Mouse (Mus musculus) lung, postnatal 10 days (tissue): ENCODE results near the gene Ang.

Experiments used
- DNase-seq: peaks from one replicate; pipeline ENCODE4 v3.0.0; 2021

Gene Ang

GRCm38 (mm10) chr14:51129624-51129975 lies 38.6 kb downstream of the Ang start:
- DNase-seq, result no peak

DNA sequence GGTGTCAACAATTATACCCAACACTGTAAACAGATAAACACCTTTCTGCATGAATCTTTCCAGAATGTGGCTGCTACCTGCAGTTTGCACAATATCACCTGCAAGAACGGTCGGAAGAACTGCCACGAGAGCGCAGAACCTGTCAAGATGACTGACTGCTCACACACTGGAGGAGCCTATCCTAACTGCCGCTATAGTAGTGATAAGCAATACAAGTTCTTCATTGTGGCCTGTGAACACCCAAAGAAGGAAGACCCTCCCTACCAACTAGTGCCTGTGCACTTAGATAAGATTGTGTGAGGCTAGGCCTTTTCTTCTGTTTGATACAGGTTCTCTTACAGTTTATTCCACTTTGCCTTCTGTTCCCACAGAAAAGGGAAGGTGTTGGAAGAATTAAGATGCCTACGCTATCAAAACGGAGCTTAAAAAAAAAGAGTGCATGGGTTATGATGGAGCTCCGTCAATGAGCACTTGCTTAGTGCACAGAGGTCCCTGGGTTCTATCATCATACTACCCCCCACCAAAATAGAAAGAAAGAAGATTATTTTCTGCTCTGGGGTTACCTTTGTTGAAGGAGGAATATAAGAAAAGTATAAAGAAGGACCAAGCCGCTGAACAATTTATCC lies 39.5 kb downstream of the Ang start:
- DNase-seq, result no peak

- no peak for DNase-seq
Observed at GRCm38 (mm10) chr14:51131086-51131815, 40.3 kb downstream of the Ang start.

DNA sequence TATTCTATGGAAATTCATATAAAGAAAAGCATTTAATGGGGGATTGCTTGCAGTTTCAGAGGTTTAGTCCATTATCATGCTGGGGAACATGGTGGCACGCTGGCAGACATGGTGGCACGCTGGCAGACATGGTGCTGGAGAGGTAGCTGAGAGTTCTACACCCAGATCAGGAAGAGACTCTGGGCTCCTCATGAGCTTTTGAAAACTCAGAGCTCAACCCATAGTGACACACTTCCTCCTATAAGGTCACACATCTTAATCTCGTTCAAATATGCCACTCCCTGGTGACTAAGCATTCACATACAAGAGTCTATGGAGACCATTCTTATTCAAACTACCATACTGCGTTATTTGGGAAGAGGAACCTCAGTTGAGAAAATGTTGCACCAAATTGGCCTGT lies 41.4 kb downstream of the Ang start:
- DNase-seq, result no peak

GRCm38 (mm10) chr14:51140342-51140741 lies 49.4 kb downstream of the Ang start:
- peak; percentile 31 for DNase-seq

- no peak for DNase-seq
Observed at GRCm38 (mm10) chr14:51142119-51142518, 51.2 kb downstream of the Ang start.

DNA sequence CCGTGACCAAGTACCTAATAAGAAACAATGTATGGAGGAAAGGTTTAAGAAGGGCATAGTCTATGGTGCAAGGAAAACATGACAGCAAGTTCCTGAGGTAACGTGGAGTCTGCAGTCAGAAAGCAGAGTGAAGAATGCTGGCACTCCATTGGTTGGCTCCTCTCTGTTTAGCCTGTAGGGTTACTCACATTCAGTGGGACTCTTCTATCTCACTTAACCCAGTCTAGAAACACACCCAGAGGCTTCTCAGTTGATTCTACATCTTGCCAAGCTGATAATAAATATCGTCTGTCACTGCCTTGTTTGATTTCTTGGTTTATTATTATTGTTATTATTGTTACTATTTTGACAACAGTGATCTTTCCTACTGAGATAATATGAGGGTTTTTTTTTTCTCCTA lies 51.6 kb downstream of the Ang start:
- no peak for DNase-seq

DNA sequence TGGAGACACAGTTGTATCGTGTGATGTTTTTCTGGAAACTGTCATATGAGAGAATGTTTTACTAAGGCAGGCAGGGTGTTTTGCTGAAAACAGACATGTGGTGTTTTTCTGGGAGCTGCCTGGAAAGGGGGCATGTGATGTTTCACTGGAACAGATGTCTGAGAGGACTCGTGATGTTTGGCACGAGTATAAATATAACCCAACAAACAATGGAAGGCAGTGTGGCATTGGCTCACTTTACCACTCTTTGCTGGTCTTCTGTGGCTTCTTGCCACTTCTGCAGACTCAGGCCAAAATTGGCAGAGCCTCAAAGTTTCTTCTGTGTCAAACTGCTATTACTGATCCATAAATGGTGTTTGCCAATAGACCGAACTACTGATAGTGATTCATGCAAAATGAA lies 52.3 kb downstream of the Ang start:
- no peak for DNase-seq

GRCm38 (mm10) chr14:51143937-51144336 lies 53.0 kb downstream of the Ang start:
- DNase-seq, result no peak

DNA sequence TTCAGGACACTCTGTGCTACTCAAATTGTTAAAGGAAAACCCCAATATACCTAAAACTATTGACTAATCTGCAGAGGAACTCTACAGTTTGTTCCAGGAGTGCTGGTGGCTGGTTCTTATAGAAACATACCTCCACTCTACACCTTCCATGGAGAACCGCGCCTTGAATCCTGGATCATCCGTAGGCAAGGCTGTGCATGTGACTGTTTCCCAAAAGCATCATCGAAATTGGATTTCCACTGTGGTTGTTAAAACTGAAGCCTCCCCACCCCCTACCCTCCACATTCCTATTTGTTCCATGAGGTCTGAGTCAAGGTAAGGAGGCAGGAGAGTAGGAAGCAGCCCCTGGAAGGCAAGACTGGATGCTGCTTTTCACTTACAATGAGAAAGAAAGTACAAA lies 53.5 kb downstream of the Ang start:
- no peak for DNase-seq

DNA sequence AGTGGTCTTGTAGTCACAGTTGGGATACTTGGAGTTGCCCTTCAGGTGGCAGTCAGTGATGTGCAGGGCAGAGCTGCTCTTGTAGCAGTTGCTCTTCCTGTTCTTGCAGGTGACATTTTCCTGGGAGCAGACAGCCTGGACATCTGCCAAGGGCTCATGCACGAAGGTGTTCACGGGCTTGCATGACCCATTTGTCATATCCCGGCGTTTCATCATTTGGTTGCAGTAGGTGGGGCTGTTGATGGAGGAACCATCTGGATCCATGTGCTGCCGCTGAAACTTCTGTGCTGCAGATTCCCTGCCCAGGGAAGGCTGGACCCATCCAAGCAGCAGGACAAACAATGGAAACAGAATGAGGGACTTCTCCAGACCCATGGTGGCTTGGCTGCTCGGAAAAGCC lies 54.6 kb downstream of the Ang start:
- no peak for DNase-seq

DNA sequence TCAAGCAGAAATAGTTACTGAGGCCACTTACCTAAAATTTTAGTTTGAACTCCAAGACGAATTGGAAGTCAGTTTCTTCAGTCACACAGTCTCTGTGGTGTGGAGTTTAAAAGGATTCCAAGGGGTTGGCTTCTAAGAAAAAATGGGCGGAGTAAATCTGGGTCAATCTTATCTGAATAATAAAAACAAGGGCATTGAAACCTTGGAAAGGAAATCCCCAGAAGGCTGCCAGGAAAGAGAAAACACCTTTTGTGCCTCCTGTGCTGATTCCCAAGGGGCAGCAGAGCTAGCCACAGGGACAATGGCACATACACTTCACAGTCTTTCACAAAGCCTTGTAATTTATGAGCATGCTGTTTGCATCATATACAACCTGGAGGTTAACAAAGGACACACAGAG lies 55.7 kb downstream of the Ang start, which contains the start of gene Rnase1:
TSS of gene Rnase1 (minus strand) at position 101 of the 400 bp plus-strand sequence.
- no peak for DNase-seq

DNA sequence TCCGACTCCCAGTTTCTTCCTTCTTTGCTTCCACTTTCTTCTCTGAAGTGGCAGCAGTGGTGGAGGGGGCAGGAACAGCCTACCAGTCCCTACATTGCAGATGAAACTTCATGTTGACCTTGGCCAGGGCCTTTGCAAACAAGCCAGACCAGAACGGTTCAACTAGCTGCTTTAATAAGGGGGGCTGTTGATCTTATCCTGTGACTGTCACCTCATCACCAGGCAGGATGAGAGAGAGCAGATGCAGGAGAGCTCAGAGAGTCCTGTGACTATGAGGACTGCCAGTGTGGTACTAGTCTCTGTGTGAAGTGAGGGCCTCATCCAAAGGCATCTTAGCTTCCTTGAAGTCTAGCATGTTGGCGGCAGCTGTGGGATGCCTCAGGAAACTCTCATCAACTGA lies 57.1 kb downstream of the Ang start:
- no peak for DNase-seq

DNA sequence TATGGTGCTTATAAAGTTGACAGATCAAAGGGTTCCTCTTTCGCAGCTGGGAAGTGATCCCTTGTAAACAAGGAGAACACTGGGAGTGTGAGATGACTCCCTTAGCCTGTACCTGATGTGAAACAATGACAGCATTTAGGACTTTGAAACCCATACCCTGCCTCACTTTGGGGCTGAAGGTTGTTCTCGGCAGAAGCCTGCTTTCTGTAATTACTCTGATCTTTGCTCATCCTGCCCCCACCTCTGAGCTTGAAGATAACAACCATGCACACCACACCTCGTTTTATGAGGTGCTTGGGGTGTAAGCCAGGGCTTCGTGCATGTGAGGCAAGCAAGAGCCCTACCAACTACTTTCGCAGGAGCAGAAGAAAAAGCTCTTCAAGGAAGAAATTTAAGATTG lies 58.2 kb downstream of the Ang start:
- no peak for DNase-seq

DNA sequence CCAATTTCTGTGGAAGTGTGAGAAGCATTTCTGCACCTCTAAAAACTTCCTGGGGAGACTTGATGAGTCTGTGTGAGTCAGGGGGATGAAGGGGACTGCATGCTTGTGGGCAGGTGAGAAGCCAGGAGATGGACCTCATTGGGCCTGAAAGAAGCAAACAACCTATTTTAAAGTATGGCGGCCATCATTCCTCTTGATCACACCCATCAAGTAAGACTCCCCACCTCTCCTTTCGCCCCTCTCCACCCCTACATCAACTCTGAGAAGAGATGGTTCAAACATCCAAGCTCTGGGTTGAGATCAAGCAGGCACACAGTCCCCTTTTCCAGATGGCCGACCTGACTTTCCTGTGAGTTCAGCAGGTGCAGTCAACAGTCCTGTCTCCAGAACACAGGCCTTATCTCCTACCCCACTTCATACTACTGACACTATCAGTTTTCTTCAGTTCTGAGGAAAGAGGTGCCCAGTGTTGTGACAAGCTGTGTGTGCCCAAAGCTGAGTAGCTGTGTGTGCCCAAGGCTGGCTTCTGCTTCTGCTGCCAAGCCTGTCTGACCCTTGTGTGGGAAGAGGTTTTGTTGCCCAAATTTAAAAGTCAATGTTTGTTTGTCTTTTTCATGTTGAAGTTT lies 59.4 kb downstream of the Ang start:
- DNase-seq, result no peak
